Mouse (Mus musculus): ENCODE data around the gene Qprt. TPM values are rescaled to one million over a fixed set of nuclear protein-coding genes. Genes with fewer than 3 reads are reported as not detected.

The Qprt gene
- under 1 TPM in 1 of 2 experiments, not detected in 1; 0.11 TPM for polyA plus RNA-seq (2012; fragmentation: generic; extraction: Trizol)

DNA sequence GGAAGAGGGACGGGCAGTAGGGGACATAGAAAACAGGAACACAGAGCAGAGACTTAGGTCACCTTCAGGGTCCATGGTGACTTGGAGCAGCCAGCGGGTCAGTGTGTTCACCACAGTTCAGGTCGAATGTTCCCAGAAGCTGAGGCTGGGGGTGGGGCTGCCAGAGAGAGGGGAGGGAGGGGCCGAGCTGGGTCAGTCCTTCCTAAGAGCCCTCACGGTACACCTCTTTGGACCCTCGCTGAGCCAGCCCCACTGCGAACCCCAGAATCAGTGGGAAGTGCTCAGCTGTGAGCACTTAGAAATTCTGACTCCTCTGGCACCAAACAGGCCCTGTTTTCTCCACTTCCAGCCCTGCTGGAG, at the start of gene Qprt:
Gene Qprt, minus strand, starts transcription at position 316 of the 360 bp plus-strand sequence.

DNA sequence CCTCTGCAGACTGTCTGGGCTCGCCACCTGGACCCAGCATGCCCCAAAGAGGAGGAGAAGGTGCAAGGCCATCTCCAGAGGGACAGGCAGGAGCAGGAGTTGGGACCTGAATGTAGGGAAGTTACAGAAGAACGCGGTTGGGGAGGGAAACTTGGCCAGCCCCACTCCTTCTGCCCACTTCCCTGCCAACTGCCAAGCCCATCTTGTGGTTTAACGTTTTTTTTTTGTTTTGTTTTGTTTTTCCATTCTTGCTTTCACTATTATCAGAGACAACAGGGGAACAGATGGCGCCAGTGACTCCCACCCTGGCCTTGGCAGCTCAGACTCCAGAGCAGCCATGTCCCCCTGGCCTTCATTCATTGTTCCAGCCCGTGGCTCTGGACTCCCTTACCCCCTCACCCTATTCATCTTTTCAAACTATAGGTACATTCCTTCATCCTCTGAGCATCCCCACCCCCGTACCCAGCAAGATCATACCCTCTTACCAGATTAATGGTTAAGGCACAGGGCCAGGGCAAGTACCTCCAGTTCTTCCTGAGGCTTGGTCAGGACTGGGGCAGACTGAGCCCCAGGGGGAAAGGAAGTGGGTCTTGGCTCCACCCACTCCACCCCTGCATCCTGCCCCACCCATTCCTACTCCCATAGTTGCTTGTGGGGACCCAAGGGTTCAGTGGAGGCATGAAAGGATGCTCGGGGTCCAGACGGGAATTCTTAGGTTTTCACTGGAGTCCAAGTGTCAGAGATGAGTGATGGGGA, 15.4 kb upstream of the Qprt start, which contains the start of gene Spn:
Gene Spn, minus strand, starts transcription at position 562 of the 756 bp plus-strand sequence.

DNA sequence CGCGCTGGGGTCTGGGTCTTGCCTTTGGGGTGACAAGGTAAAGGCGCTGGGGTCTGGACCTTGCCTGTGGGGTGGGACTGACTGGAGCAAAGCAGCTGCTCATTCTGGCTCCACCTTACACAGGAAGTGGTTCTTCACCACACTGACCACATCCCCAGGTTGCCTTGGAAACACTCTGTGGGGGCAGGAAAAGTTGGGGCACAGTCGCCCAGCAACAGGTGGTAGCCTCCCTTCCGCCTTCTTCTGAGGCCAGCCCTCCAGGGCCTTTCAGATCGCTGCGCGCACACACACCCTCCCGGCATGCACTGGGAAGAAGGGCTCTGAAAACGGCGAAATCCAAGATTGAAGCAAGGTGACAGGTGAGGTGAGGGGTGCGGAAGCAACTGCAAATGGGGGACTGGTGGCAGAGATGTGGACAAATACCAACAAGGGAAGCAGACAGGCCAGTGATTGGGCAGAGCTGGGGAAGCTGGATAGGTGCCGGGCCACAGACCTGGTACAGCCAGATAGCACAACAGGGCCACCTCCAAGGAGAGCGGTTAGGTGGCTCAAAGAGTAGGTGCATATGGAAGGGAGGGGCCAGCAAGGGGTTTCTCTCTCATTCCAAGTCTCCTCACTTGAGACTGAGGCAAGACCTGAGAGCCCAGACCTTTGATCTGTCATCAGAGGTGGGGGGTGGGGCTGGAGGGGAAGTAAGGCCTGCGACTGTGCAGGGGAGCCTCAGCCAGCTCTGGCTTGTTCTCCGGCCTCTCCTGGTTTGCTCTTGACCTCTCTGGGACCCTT, 30.7 kb downstream of the Qprt start, which contains the start of gene AI467606:
Gene AI467606, plus strand, starts transcription at position 246 of the 783 bp plus-strand sequence.

DNA sequence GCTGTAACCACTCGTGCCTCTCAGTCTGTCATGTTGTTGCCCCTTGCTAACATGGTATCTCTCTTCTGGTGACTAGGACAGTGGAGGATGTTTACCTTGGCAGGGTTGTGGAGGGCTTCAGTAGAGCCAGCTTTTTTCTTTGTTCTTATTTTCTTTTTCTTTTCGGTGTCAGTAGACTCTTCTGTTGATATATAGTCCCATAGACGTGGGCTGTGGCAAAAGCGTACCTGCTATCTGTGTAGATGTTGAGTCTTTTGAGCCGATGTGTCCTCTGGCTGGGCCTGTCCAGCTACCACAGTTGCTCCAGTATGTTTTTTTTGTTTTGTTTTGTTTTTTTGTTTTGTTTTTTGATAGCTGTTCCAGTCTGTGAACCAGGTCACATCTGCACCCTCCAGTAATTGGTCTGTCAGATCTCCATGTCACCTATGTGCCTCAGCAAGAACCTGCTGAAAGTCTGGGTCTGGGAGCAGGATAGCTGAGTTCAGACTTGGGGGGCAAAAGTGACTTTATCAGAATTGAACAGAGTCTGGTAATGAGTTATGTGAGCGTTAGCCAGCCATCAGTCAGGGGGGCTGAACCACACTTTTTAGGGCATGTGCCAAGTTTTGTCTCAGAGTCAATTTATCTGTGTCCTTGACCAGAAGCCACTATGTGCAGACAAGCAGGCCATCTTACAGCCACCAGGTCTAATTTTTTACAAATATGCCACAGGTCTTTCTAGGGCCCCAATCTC, 34.6 kb downstream of the Qprt start, which contains the start of gene Zg16:
Gene Zg16, minus strand, starts transcription at position 51 of the 733 bp plus-strand sequence.

Other genes with a start within 250 kb of the Qprt start
- gene Taok2, start 237.5 kb downstream of the Qprt start, polyA plus RNA-seq (2012; fragmentation: generic; extraction: Trizol): 10 to 100 TPM; 10.1 to 53.2 TPM
- 10 to 100 TPM; 27.0 to 35.9 TPM for gene Tmem219, start 199.3 kb downstream of the Qprt start, polyA plus RNA-seq (2012; fragmentation: generic; extraction: Trizol)
- gene Kctd13, start 193.3 kb downstream of the Qprt start, polyA plus RNA-seq (2012; fragmentation: generic; extraction: Trizol): 10 to 100 TPM in 1 of 2 experiments, 1 to 10 TPM in 1; 5.7 to 11.3 TPM
- gene Asphd1, start 172.6 kb downstream of the Qprt start, polyA plus RNA-seq (2012; fragmentation: generic; extraction: Trizol): under 1 TPM; 0.02 to 0.05 TPM
- under 1 TPM; 0.04 to 0.25 TPM for gene Sez6l2, start 171.7 kb downstream of the Qprt start, polyA plus RNA-seq (2012; fragmentation: generic; extraction: Trizol)
- 10 to 100 TPM; 88.2 to 97.1 TPM for gene Cdipt, start 146.3 kb downstream of the Qprt start, polyA plus RNA-seq (2012; fragmentation: generic; extraction: Trizol)
- gene Cdiptos, start 146.1 kb downstream of the Qprt start, polyA plus RNA-seq (2012; fragmentation: generic; extraction: Trizol): under 1 TPM; 0.47 to 0.64 TPM
- 10 to 100 TPM; 49.1 to 81.7 TPM for gene Mvp, start 107.6 kb downstream of the Qprt start, polyA plus RNA-seq (2012; fragmentation: generic; extraction: Trizol)
- gene Pagr1b, start 105.7 kb downstream of the Qprt start, polyA plus RNA-seq (2012; fragmentation: generic; extraction: Trizol): under 1 TPM in 1 of 2 experiments, not detected in 1; 0.55 TPM
- 10 to 100 TPM; 14.8 to 18.0 TPM for gene Pagr1a, start 104.9 kb downstream of the Qprt start, polyA plus RNA-seq (2012; fragmentation: generic; extraction: Trizol)
- gene Gm42742, start 101.1 kb downstream of the Qprt start, polyA plus RNA-seq (2012; fragmentation: generic; extraction: Trizol): 10 to 100 TPM; 28.7 to 44.7 TPM
- gene Prrt2, start 101.0 kb downstream of the Qprt start, polyA plus RNA-seq (2012; fragmentation: generic; extraction: Trizol): under 1 TPM in 1 of 2 experiments, not detected in 1; 0.44 TPM
- 100 to 1,000 TPM; 130 to 150 TPM for gene Maz, start 95.2 kb downstream of the Qprt start, polyA plus RNA-seq (2012; fragmentation: generic; extraction: Trizol)
- gene Kif22, start 79.8 kb downstream of the Qprt start, polyA plus RNA-seq (2012; fragmentation: generic; extraction: Trizol): 10 to 100 TPM; 51.4 to 57.4 TPM
- gene Zg16, start 34.9 kb downstream of the Qprt start, polyA plus RNA-seq (2012; fragmentation: generic; extraction: Trizol): not detected
- gene AI467606, start 30.9 kb downstream of the Qprt start, polyA plus RNA-seq (2012; fragmentation: generic; extraction: Trizol): under 1 TPM; 0.08 to 0.25 TPM
- gene Spn, start 15.6 kb upstream of the Qprt start, polyA plus RNA-seq (2012; fragmentation: generic; extraction: Trizol): 1 to 10 TPM; 2.9 to 7.1 TPM
- 10 to 100 TPM; 39.6 to 40.3 TPM for gene Cd2bp2, start 73.8 kb upstream of the Qprt start, polyA plus RNA-seq (2012; fragmentation: generic; extraction: Trizol)
- gene Tbc1d10b, start 86.2 kb upstream of the Qprt start, polyA plus RNA-seq (2012; fragmentation: generic; extraction: Trizol): 10 to 100 TPM; 29.3 to 41.2 TPM
- 1 to 10 TPM in 1 of 2 experiments, under 1 TPM in 1; 0.81 to 2.0 TPM for gene Mylpf, start 86.7 kb upstream of the Qprt start, polyA plus RNA-seq (2012; fragmentation: generic; extraction: Trizol)
- 10 to 100 TPM; 10.4 to 16.5 TPM for gene Zfp553, start 110.8 kb upstream of the Qprt start, polyA plus RNA-seq (2012; fragmentation: generic; extraction: Trizol)
- gene Sept1, start 110.9 kb upstream of the Qprt start, polyA plus RNA-seq (2012; fragmentation: generic; extraction: Trizol): 1 to 10 TPM; 2.3 to 7.7 TPM
- gene Zfp771, start 122.0 kb upstream of the Qprt start, polyA plus RNA-seq (2012; fragmentation: generic; extraction: Trizol): 10 to 100 TPM; 53.6 to 86.7 TPM
- 100 to 1,000 TPM in 1 of 2 experiments, 10 to 100 TPM in 1; 89.3 to 405 TPM for gene Dctpp1, start 138.5 kb upstream of the Qprt start, polyA plus RNA-seq (2012; fragmentation: generic; extraction: Trizol)
- 10 to 100 TPM; 11.8 to 13.4 TPM for gene Sephs2, start 151.8 kb upstream of the Qprt start, polyA plus RNA-seq (2012; fragmentation: generic; extraction: Trizol)
- under 1 TPM in 1 of 2 experiments, not detected in 1; 0.18 TPM for gene Itgal, start 174.0 kb upstream of the Qprt start, polyA plus RNA-seq (2012; fragmentation: generic; extraction: Trizol)
- gene Zfp768, start 223.4 kb upstream of the Qprt start, polyA plus RNA-seq (2012; fragmentation: generic; extraction: Trizol): 10 to 100 TPM; 12.4 to 21.7 TPM